Comparison of ENCODE assay signal across 19 mouse cellular contexts in the genomic region with DNA sequence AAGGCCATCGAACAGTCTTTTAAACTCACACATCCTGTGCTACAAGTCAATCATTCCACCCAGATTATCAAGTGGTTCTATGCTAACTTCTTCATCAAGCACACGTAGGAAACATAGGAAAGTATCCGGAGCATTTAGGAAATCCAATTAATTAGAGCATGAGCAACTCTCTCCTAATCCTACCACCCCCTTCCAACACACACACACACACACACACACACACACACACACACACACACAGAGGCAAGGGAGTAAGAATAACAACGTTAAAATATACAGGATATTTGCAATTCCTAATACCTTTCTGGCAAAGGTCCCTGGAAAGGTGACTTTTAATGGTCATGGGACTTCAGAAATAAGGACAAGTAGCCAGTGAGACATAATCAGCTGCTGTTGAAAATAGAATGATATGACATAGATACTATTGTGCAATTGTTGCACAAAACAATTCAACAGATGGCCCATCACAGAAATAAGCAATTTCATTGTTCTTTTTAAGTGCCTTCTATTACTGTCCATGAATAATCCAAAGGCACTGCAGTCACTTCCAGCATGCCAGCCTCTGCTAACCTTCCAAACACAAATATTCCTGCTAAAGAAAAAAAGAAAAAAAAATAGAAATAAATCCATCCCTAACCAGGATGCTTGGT.
DNase-seq lines count a peak whose midpoint lies in the region; TF ChIP-seq lines count a peak whose summit lies in the region.
"Had no signal": no experiment of that assay in that cellular context is flagged by ENCODE, and none has a peak within 500 bp of the region (broad histone marks: within the 10 kb centered on the region; RNA-seq: fewer than 3 reads in every experiment).

No protein-coding gene starts in this region.

- H3K4me3 ChIP-seq in layer of hippocampus, adult 2 months, result peak overlapping the region; percentile 43
- H3K4me3 ChIP-seq: embryonic facial prominence, embryonic 15.5 days; erythroblast, embryonic 14.5 days; forebrain, embryonic 10.5 days; heart, embryonic 13.5 days; hindbrain, embryonic 12.5 days had no signal

- TF ChIP-seq CTCF in layer of hippocampus, adult 2 months (conservative IDR thresholded peaks at IDR 0.05), result no peak
- TF ChIP-seq CTCF in brain, embryonic 14.5 days (IDR thresholded peaks at IDR 0.05; ENCODE audit: borderline replicate concordance, extremely low read depth, insufficient read depth, insufficient read length), result no peak

- peak overlapping the region; percentile 83 for H3K27ac ChIP-seq in layer of hippocampus, adult 2 months
- H3K27ac ChIP-seq: embryonic facial prominence, embryonic 15.5 days; heart, embryonic 13.5 days; hindbrain, embryonic 12.5 days had no signal

- TF ChIP-seq POLR2A in brain, embryonic 14.5 days (IDR thresholded peaks at IDR 0.05; ENCODE audit: borderline replicate concordance, extremely low read depth, insufficient read depth, insufficient read length, poor library complexity, severe bottlenecking), result no peak

- peak in 1 of 2 experiments; percentile 35 for DNase-seq in layer of hippocampus, adult 2 months (ENCODE audit: low spot score in 2 of 2)
- no peak for DNase-seq in layer of hippocampus, postnatal 36 days
- DNase-seq in ES-CJ7 (ENCODE audit: low read depth, low spot score), result peak; percentile 17
- peak; percentile 31 for DNase-seq in Muller cell, postnatal 12 days (ENCODE audit: inconsistent ontology term)
- peak; percentile 22 for DNase-seq in brain, embryonic 14.5 days (ENCODE audit: low read depth)
- DNase-seq in kidney, adult 8-10 months, result no peak
- DNase-seq in frontal cortex, postnatal 14 days (ENCODE audit: low spot score in 2 of 2), result no peak
- DNase-seq: adrenal gland, postnatal 14 days; cerebellum, adult 11 months; cerebellum, adult 8-10 months; cerebellum, postnatal 14 days; gastrocnemius, postnatal 36 days; heart, adult 11 months; heart, postnatal 4 days had no signal

Comparison
In these comparisons a context has a peak if more than half of its experiments do, and no peak if none do; other contexts are left out.
1. DNase-seq: peak in ES-CJ7 (single experiment), Muller cell, postnatal 12 days (single experiment) and brain, embryonic 14.5 days (single experiment); none in layer of hippocampus, postnatal 36 days (0 of 2), kidney, adult 8-10 months (0 of 2) and frontal cortex, postnatal 14 days (0 of 2).